Mouse (Mus musculus) cerebellum, adult 2 months (tissue): ENCODE data around the gene Cidec.

ENCODE experiments used
- CTCF ChIP-seq: fragments of 200-500 bp; IDR thresholded peaks from 2 replicates; pipeline ENCODE4 v1.5.1; 2011; ENCODE audit warnings: low read depth, mild to moderate bottlenecking, control low read depth, low read length, moderate library complexity, borderline replicate concordance; ENCODE audit not compliant: insufficient read depth
- POLR2A ChIP-seq: fragments of 200-500 bp; IDR thresholded peaks from 2 replicates; pipeline ENCODE4 v1.6.1; 2011; ENCODE audit warnings: low read length, control low read depth, borderline replicate concordance; ENCODE audit not compliant: insufficient read depth

DNA sequence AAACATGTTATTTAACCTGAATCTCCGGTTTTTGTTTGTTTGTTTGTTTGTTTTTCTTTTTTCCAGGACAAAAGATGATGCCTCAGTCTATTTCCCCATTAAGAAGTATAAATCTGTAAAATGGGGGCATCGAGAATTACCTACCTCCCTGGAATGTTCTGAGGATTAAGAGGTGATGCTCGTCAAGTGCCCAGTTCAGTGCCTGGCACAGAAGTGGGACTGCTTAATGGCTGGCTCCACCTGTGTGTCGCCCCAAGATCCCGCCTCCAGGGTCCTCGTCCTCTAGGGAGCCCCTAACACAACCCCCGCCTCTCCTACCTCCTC lies 58.4 kb downstream of the Cidec start:
- no peak for TF ChIP-seq CTCF
- TF ChIP-seq POLR2A, result no peak
